Mouse (Mus musculus) hindbrain, embryonic 12.5 days (tissue): ENCODE measurements around the gene Zfp160. TPM values are rescaled to one million over a fixed set of nuclear protein-coding genes. Genes with fewer than 3 reads are reported as not detected.
"Not testable (repeated sequence)": the region's sequence is repeated elsewhere in the genome, so short reads cannot be mapped to it uniquely, and the experiment has no call there.

Source experiments
- ATAC-seq: fragments of 200-750 bp; cut with Nextera tagmentation; 2 replicates; pipeline ENCODE4 v1.8.0; 2017; ENCODE audit warnings: moderate TSS enrichment; ENCODE audit not compliant: low FRiP score
- H3K27ac ChIP-seq: fragments of 300-500 bp; sonication (generic); 2 replicates; pipeline ENCODE4 v1.5.1; 2016; ENCODE audit warnings: mild to moderate bottlenecking
- H3K27me3 ChIP-seq: fragments of 300-500 bp; sonication (generic); 2 replicates; pipeline ENCODE4 v1.6.1; 2016; ENCODE audit warnings: mild to moderate bottlenecking
- H3K36me3 ChIP-seq: fragments of 300-500 bp; sonication (generic); 2 replicates; pipeline ENCODE4 v1.6.1; 2016; ENCODE audit warnings: mild to moderate bottlenecking
- H3K4me1 ChIP-seq: fragments of 300-500 bp; sonication (generic); 2 replicates; pipeline ENCODE4 v1.6.1; 2016
- H3K4me2 ChIP-seq: fragments of 300-500 bp; sonication (generic); replicated peaks from 2 replicates; pipeline ENCODE4 v1.6.1; 2016; ENCODE audit warnings: mild to moderate bottlenecking
- H3K4me3 ChIP-seq: fragments of 300-500 bp; sonication (generic); 2 replicates; pipeline ENCODE4 v1.5.1; 2016; ENCODE audit warnings: mild to moderate bottlenecking
- H3K9ac ChIP-seq: fragments of 300-500 bp; sonication (generic); 2 replicates; pipeline ENCODE4 v1.6.1; 2016; ENCODE audit warnings: mild to moderate bottlenecking, moderate library complexity
- H3K9me3 ChIP-seq: fragments of 300-500 bp; sonication (generic); replicated peaks from 2 replicates; pipeline ENCODE4 v1.6.1; 2016; ENCODE audit warnings: mild to moderate bottlenecking
- WGBS: fragments of 180-500 bp; shearing (Covaris S2); methylation state at CpG from one replicate; pipeline ENCODE4 v1.1.7; 2016; 5-methylcytosine and 5-hydroxymethylcytosine counted together
- polyA plus RNA-seq: library from polyadenylated mRNA; unstranded; fragments of >200 nt; fragmentation: Nextera tagmentation; extraction: Ambion mirVana; gene quantifications from 2 replicates; pipeline ENCODE4 v1.2.1, GENCODE M21; 2016

Gene Zfp160
- polyA plus RNA-seq, 1 experiment from 2014 or later = 18.7 TPM

- Histone ChIP-seq H3K36me3 (no peaks in the 10 kb centered on the region), H3K4me1 (no peaks in the 10 kb centered on the region), H3K27me3 (no peaks in the 10 kb centered on the region), H3K9me3 (no peaks in the 10 kb centered on the region), H3K4me3 (no peak overlapping the region), H3K9ac (no peak overlapping the region), H3K27ac (no peak overlapping the region), H3K4me2 (no peak overlapping the region)
- no peak for ATAC-seq
- 90% methylated on average over 2 of the region's 2 CpGs for WGBS
Observed at GRCm38 (mm10) chr17:21053267-21053666, 44.6 kb downstream of the Zfp160 start.

- not testable (repeated sequence) for H3K4me3 ChIP-seq, ATAC-seq, H3K36me3 ChIP-seq, H3K27ac ChIP-seq, H3K4me1 ChIP-seq, H3K9ac ChIP-seq, H3K4me2 ChIP-seq, H3K9me3 ChIP-seq, H3K27me3 ChIP-seq
- WGBS = 94% methylated on average over 1 of the region's 1 CpGs
Observed at GRCm38 (mm10) chr17:21055111-21055510, 46.4 kb downstream of the Zfp160 start.

- ATAC-seq = no peak
- 50% methylated on average over 1 of the region's 1 CpGs for WGBS
- no peak overlapping the region for H3K27ac ChIP-seq
Observed at GRCm38 (mm10) chr17:21065501-21065900, 56.8 kb downstream of the Zfp160 start.

GRCm38 (mm10) chr17:21067036-21067435 is 58.3 kb downstream of the Zfp160 start:
- no peak overlapping the region for H3K9ac ChIP-seq
- H3K36me3 ChIP-seq = no peaks in the 10 kb centered on the region
- no peak overlapping the region for H3K27ac ChIP-seq
- no peak overlapping the region for H3K4me2 ChIP-seq
- ATAC-seq = no peak
- H3K27me3 ChIP-seq = no peaks in the 10 kb centered on the region
- H3K9me3 ChIP-seq = no peaks in the 10 kb centered on the region
- no peak overlapping the region for H3K4me3 ChIP-seq
- no peaks in the 10 kb centered on the region for H3K4me1 ChIP-seq

More at GRCm38 (mm10) chr17:21065501-21065900, 56.8 kb downstream of the Zfp160 start:
- Histone ChIP-seq H3K27me3 (no peaks in the 10 kb centered on the region), H3K4me3 (no peak overlapping the region), H3K4me1 (no peaks in the 10 kb centered on the region), H3K4me2 (no peak overlapping the region), H3K9ac (no peak overlapping the region), H3K36me3 (no peaks in the 10 kb centered on the region), H3K9me3 (no peaks in the 10 kb centered on the region)

- WGBS = no CpG with 5 or more reads among the region's 3 CpGs
- not testable (repeated sequence) for H3K27me3 ChIP-seq, H3K4me2 ChIP-seq, H3K27ac ChIP-seq, H3K4me1 ChIP-seq, H3K9me3 ChIP-seq, ATAC-seq, H3K9ac ChIP-seq, H3K4me3 ChIP-seq, H3K36me3 ChIP-seq
Observed at GRCm38 (mm10) chr17:21069443-21069842, 60.7 kb downstream of the Zfp160 start.

GRCm38 (mm10) chr17:21070971-21071370 is 62.3 kb downstream of the Zfp160 start:
- H3K9ac ChIP-seq, H3K36me3 ChIP-seq, ATAC-seq, H3K27ac ChIP-seq, H3K27me3 ChIP-seq, H3K9me3 ChIP-seq, H3K4me2 ChIP-seq, H3K4me1 ChIP-seq, H3K4me3 ChIP-seq: not testable (repeated sequence)
- WGBS = 78% methylated on average over 2 of the region's 2 CpGs

Other genes with a start within 250 kb of the Zfp160 start
- gene Vmn1r228, start 222.7 kb upstream of the Zfp160 start, polyA plus RNA-seq = not detected in 2 replicates
- gene Vmn1r229, start 197.3 kb upstream of the Zfp160 start, polyA plus RNA-seq = 0.03 TPM in 1 of 2 replicates, not detected in the other
- not detected in 2 replicates for gene Vmn1r230, start 168.5 kb upstream of the Zfp160 start, polyA plus RNA-seq
- not detected in 2 replicates for gene Vmn1r231, start 103.8 kb upstream of the Zfp160 start, polyA plus RNA-seq
- not detected in 2 replicates for gene Vmn1r232, start 89.2 kb upstream of the Zfp160 start, polyA plus RNA-seq
- 490 and 499 TPM in 2 replicates for gene Ppp2r1a, start 63.6 kb upstream of the Zfp160 start, polyA plus RNA-seq
- not detected in 2 replicates for gene Vmn1r233, start 12.4 kb upstream of the Zfp160 start, polyA plus RNA-seq
- gene Vmn1r234, start 217.2 kb downstream of the Zfp160 start, polyA plus RNA-seq = not detected in 2 replicates
- not detected in 2 replicates for gene Vmn1r235, start 247.5 kb downstream of the Zfp160 start, polyA plus RNA-seq